Mouse (Mus musculus) spleen, postnatal 4 days (tissue): Measurements from ENCODE around the gene Haus2.
"Not testable (repeated sequence)": the region's sequence is repeated elsewhere in the genome, so short reads cannot be mapped to it uniquely, and the experiment has no call there.

Source experiments
- DNase-seq, 2 experiments: peaks; one replicate each; pipeline ENCODE4 v3.0.0; 2022; ENCODE audit warnings: low spot score in 2 of 2

Gene Haus2

GRCm38 (mm10) chr2:120608830-120609723, at the start of gene Haus2, which contains the start of gene Lrrc57:
Gene Haus2 (plus strand): TSS chr2:120609383.
Gene Lrrc57 (minus strand): TSS chr2:120609520.
- peak; percentile 90 to 96 for DNase-seq

GRCm38 (mm10) chr2:120561524-120561923, 47.7 kb upstream of the Haus2 start:
- no peak for DNase-seq

- DNase-seq = no peak
Measured at GRCm38 (mm10) chr2:120562859-120563234, 46.3 kb upstream of the Haus2 start.

GRCm38 (mm10) chr2:120563235-120563990, 45.8 kb upstream of the Haus2 start, which contains the start of gene Zfp106:
Gene Zfp106 (minus strand): TSS chr2:120563843.
- peak; percentile 83 to 92 for DNase-seq

- DNase-seq = not testable (repeated sequence)
Measured at GRCm38 (mm10) chr2:120564548-120565188, 44.5 kb upstream of the Haus2 start.

DNA sequence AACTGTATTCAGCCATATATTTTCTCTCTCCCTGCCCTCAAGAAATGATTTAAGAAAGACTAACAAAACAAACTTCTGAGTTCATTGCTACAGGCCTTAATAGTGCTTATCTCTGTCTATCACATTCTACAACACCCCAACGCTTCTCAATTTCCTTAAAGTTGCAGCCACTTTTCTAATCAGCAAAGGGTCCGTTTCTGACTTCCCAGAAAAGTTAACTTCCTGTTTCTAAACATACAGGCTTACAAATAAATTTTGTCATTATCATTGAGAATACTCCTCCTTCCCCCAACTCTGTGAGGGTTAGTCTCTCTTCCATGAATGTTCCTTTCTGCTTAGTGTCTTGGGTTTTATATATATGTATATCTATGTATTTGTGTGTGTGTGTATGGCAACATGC, 43.8 kb upstream of the Haus2 start:
- no peak for DNase-seq

DNA sequence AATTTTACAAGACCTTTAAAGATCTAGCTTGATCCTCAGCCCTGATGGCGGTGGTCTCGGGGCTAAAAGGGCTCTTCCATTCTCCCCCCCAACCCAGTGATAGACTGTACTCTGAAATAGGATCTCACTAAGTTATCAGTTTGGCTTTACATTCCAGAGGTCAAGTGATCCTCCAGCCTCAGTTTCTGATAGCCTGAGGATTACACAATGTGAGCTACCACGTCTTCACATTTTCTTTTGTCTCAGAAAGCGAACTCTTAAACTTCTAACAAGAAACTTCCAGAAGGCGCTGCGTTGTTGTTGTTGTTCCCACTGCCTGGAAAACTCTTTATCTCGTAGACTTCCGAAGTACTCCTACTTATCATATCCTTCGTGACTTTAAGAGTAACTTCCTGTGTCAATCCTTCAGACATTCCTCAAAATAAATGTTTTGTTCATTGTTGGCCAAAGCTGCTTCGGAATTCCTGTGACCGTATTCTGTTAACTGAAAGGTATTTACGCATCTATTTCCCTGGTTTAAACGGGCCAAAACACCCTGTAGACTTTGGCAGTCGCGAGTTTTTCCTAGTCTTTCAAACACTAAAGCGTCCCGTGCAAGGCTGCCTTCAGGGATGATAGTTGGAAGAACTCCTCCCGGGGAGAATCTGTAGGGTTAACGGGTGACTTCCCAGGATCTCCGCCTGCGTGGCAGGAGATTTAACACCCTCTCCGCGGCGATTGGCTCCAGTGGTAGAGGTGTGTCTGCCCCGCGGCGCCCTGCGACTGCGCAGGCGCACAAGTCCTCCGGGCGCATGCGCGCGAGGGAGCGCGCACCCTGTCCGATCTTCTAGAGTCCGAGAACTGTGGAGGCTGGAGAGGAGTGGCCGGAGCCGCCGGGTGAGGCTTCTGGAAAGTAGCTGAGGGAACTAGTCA, 42.0 kb upstream of the Haus2 start, which contains the start of gene Snap23:
Snap23 (plus strand) TSS at position 786 of the 912 bp plus-strand sequence.
- DNase-seq = peak; percentile 91 to 96

DNA sequence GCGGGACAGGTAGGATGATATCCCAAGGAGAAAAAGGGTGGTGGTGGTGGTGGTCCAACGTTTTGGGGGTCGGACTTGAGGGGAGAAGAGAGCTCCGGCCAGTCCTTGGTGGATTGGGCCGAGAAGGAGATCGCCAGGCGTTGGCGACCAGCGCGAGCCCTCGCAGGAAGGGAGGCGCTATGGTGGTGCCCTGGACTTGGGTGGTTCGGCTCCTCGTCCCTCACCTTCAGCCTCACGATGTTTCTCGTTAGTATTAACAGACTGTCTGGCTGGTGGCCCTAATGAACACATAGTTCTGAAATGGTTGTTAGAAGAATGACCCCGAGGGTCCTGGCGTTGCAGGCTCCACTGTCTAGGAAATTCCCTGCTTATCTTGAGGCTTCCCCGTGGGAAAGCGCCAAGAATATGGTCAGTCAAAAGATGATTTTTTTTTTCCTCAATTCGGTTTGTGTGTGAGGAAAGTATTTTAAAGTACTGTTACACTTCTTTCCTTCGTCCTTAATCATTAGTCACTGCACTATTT, 41.3 kb upstream of the Haus2 start:
- DNase-seq = no peak

DNA sequence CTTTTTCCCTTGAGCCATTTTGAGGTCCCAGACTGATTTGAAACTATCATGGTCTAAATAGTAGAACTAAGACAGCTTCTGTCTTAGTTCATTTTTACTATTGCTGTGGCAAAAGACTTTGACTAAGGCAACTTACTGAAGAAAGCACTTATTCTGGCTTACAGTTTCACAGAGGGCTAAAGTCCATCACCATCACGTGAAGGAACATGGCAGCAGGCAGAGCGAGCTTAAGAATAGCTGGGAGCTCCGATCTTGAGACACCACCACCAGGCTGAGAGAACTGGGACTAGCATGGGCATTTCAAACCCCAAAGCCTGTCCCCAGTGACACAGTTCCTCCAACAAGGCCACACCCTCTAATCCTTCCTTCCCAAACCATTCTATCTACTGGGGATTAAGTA, 38.1 kb upstream of the Haus2 start:
- DNase-seq = no peak

- DNase-seq = not testable (repeated sequence)
Measured at GRCm38 (mm10) chr2:120572161-120572560, 37.0 kb upstream of the Haus2 start.

DNA sequence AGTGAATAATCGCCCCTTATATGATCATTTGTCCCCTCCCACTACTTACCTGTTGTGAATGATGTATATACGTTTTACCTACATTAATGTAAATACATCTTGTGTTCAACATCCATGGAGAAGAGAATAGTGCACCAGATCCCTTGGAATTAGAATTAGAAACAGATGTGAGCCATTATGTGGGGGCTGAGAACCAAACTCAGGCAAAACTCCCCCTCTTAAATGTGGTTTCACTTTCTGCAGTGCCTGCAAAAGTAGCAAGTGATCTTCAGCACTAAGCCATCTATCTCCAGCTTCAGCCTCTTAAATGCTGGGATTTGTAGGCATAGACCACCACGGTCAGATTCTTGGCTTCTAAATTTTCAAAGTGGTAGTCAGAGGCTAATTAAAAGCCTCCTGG, 34.1 kb upstream of the Haus2 start:
- DNase-seq = no peak

DNA sequence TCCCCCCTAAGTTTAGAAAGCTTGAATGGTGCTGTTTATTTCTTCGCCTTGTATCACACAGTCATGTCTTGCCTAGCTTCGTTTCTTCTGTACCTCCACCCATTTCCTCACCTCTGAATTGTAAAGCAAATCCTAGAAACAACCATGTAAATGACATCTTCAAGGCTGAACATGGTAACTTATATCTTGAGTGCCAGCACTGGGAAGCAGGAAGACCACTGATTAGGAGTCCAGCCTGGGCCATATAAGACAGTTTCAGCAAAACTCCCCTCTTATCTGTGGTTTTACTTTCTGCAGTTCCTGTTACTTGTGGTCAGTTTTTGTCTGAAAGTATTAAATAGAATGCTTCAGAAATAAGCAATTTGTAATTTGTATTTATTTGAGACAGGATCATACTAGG, 33.2 kb upstream of the Haus2 start:
- no peak for DNase-seq

- DNase-seq = no peak
Measured at GRCm38 (mm10) chr2:120577799-120578198, 31.4 kb upstream of the Haus2 start.

- DNase-seq = no peak
Measured at GRCm38 (mm10) chr2:120578286-120578685, 30.9 kb upstream of the Haus2 start.

DNA sequence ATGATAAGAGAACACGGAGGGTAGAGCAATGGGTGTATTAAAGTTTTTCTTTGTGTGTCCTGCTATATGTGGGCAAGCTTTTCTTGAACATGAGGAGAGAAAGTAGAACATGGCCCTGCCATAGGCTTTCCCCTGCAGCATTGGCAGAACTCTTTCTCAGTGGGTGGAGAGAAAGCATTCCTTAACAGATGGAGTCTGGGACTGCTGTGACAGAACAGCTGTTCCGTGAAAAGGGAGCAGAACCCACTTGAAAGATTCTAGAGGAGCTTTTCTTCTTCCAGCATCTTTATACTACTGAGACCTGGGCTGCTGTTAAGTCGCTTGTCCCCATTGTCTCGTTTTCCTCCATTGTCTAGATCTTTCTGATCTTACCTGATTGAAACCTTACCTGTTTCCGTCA, 19.4 kb upstream of the Haus2 start:
- no peak for DNase-seq

DNA sequence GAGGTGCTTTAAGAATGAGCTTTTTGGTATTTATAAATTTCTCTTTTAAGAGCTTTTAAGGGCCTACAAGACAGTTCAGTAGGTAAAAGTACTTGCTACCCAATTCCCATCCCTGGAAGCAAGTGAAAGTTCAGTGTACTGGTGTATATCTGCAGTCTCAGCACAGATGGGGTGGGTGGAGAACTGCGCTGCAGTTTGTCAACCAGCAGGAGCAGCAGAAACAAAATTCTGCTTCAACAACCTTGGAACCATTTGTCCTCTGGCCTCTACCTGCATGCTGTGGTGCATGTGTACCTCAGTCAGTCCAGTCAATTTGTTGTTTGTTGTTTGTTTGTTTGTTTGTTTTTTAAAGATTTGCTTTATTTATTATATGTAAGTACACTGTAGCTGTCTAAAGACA, 17.0 kb upstream of the Haus2 start:
- DNase-seq = no peak

DNA sequence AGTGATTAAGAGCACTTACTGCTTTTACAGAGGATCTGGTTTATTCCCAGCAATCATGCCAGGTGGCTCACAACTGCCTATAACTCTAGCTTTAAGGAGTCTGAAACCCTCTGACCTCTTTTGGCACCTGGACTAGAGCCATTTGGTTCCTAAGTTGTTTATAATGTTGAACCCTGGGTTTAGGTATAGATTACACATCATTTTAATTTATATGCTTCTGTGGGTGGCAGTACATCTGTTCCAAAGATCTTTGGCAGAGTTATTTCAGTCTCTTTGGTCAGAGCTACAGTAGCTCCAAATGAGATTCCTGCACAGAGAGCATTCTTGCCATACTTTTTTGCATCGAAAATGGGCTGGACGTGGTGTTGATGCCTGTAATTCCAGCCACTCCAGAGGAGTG, 11.4 kb upstream of the Haus2 start:
- DNase-seq = no peak

- no peak for DNase-seq
Measured at GRCm38 (mm10) chr2:120599506-120599905, 9.7 kb upstream of the Haus2 start.

- DNase-seq = no peak
Measured at GRCm38 (mm10) chr2:120606021-120606690, 3.0 kb upstream of the Haus2 start.
